ENCODE assay signal across 13 mouse cellular contexts in the genomic region with DNA sequence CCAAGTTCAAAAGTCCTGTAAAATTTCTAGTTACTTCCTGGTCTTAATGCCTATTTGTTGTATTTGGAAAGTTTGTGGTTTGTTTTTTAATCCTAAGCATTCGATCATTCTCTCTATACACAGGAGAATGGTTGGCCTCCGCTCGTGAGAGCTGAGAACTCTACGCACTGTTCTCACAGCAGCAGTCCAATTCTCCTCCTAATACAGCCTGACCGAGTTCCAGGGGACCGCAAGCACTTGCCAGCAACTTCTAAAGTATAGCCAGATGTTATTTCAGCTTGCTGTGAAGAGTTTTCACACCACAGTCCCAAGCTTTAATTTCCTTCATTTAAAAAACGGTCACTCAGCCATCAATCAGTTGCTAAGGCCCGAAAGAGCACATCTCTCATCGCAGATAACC.
DNase-seq lines count a peak whose midpoint lies in the region.
"Had no signal": no experiment of that assay in that cellular context is flagged by ENCODE, and none has a peak within 500 bp of the region (broad histone marks: within the 10 kb centered on the region; RNA-seq: fewer than 3 reads in every experiment).

No protein-coding gene starts in this region.

- peak; percentile 91 for DNase-seq in heart, adult 11 months
- DNase-seq in heart, embryonic 10.5 days (ENCODE audit: low spot score) = no peak
- DNase-seq in ovary, postnatal 36 days (ENCODE audit: low spot score) = peak; percentile 3
- no peak for DNase-seq in ovary, adult 18-20 months (ENCODE audit: low spot score)
- peak; percentile 15 to 26 for DNase-seq in heart, postnatal 36 days
- no peak for DNase-seq in layer of hippocampus, postnatal 10 days (ENCODE audit: low spot score in 2 of 2)
- DNase-seq in right cerebral cortex, postnatal 10 days (ENCODE audit: low spot score in 2 of 2) = no peak
- DNase-seq in adrenal gland, postnatal 25 days = no peak
- DNase-seq: adrenal gland, postnatal 10 days; cerebellum, postnatal 36 days; kidney, postnatal 36 days had no signal

- H3K4me1 ChIP-seq in heart, embryonic 10.5 days = no peaks in the 10 kb centered on the region
- H3K4me1 ChIP-seq: liver, embryonic 12.5 days had no signal

- H3K4me3 ChIP-seq in heart, embryonic 10.5 days = no peak overlapping the region
- H3K4me3 ChIP-seq: liver, embryonic 12.5 days had no signal

- H3K27ac ChIP-seq in heart, embryonic 10.5 days = no peak overlapping the region
- H3K27ac ChIP-seq: liver, embryonic 12.5 days; stomach, postnatal 0 days had no signal

- intact Hi-C loops in heart, postnatal 36 days (cut with DNase I) = no loop called here

- H3K9me3 ChIP-seq in heart, embryonic 10.5 days = no peaks in the 10 kb centered on the region
- H3K9me3 ChIP-seq: liver, embryonic 12.5 days had no signal

- no peaks in the 10 kb centered on the region for H3K27me3 ChIP-seq in heart, embryonic 10.5 days (ENCODE audit: insufficient read depth, poor library complexity, severe bottlenecking)
- H3K27me3 ChIP-seq: liver, embryonic 12.5 days had no signal

- WGBS in heart, embryonic 10.5 days = 83% methylated on average over 9 of the region's 9 CpGs

- H3K36me3 ChIP-seq in heart, embryonic 10.5 days = no peaks in the 10 kb centered on the region
- H3K36me3 ChIP-seq: liver, embryonic 12.5 days had no signal

Comparison
In these comparisons a context has a peak if more than half of its experiments do, and no peak if none do; other contexts are left out.
1. DNase-seq: peak in heart, adult 11 months (single experiment), ovary, postnatal 36 days (single experiment) and heart, postnatal 36 days (2 of 2); none in heart, embryonic 10.5 days (single experiment), ovary, adult 18-20 months (single experiment), layer of hippocampus, postnatal 10 days (0 of 2), right cerebral cortex, postnatal 10 days (0 of 2) and adrenal gland, postnatal 25 days (single experiment).